Mouse (Mus musculus) heart, postnatal 0 days (tissue): Measurements from ENCODE around the gene Mpig6b. TPM values are rescaled to one million over a fixed set of nuclear protein-coding genes. Genes with fewer than 3 reads are reported as not detected.

ENCODE experiments used
- ATAC-seq: fragments of 200-750 bp; cut with Nextera tagmentation; 2 replicates; pipeline ENCODE4 v1.8.0; 2017; ENCODE audit warnings: low read depth, moderate number of reproducible peaks, moderate library complexity; ENCODE audit not compliant: insufficient read depth
- DNase-seq: peaks from one replicate; pipeline ENCODE4 v3.0.0-alpha.2; 2016; ENCODE audit warnings: low spot score
- H3K27ac ChIP-seq: fragments of 300-500 bp; sonication (generic); 2 replicates; pipeline ENCODE4 v1.5.1; 2014; ENCODE audit warnings: low read depth, mild to moderate bottlenecking
- H3K27me3 ChIP-seq: fragments of 300-500 bp; sonication (generic); 2 replicates; pipeline ENCODE4 v1.6.1; 2014; ENCODE audit warnings: low read length, mixed read lengths; ENCODE audit not compliant: control insufficient read depth, insufficient read depth
- H3K36me3 ChIP-seq: fragments of 300-500 bp; sonication (generic); replicated peaks from 2 replicates; pipeline ENCODE4 v1.6.1; 2014; ENCODE audit warnings: low read length, mixed read lengths; ENCODE audit not compliant: control insufficient read depth, insufficient read depth
- H3K4me1 ChIP-seq: fragments of 300-500 bp; sonication (generic); 2 replicates; pipeline ENCODE4 v1.6.1; 2014; ENCODE audit warnings: antibody characterized with exemption; ENCODE audit not compliant: control insufficient read depth, insufficient read depth
- H3K4me2 ChIP-seq: fragments of 300-500 bp; sonication (generic); 2 replicates; pipeline ENCODE4 v1.6.1; 2014; ENCODE audit warnings: low read depth, mild to moderate bottlenecking, low read length, moderate library complexity
- H3K4me3 ChIP-seq: fragments of 300-500 bp; sonication (generic); 2 replicates; pipeline ENCODE4 v1.5.1; 2014; ENCODE audit warnings: low read depth, low read length
- H3K9ac ChIP-seq: fragments of 300-500 bp; sonication (generic); replicated peaks from 2 replicates; pipeline ENCODE4 v1.6.1; 2014; ENCODE audit warnings: low read depth, low read length, mixed read lengths
- H3K9me3 ChIP-seq: fragments of 300-500 bp; sonication (generic); replicated peaks from 2 replicates; pipeline ENCODE4 v1.6.1; 2016; ENCODE audit warnings: low read length; ENCODE audit not compliant: control insufficient read depth
- CTCF ChIP-seq: IDR thresholded peaks from 2 replicates; pipeline ENCODE4 v1.5.1; 2016; ENCODE audit warnings: antibody characterized with exemption, control low read depth, low read depth
- EP300 ChIP-seq: IDR thresholded peaks from 2 replicates; pipeline ENCODE4 v1.6.1; 2016; ENCODE audit warnings: antibody characterized with exemption, low read depth
- WGBS: fragments of 180-500 bp; shearing (Covaris S2); extraction: QIAGEN DNeasy Blood & Tissue Kit; methylation state at CpG from one replicate; pipeline ENCODE4 v1.1.7; 2014; 5-methylcytosine and 5-hydroxymethylcytosine counted together
- polyA plus RNA-seq: library from polyadenylated mRNA; unstranded; fragments of >200 nt; fragmentation: Nextera tagmentation; extraction: Ambion mirVana; gene quantifications from 2 replicates; pipeline ENCODE4 v1.2.1, GENCODE M21; 2015
- total RNA-seq: library from RNA; depleted of rRNA; stranded (reverse); fragments of >200 nt; gene quantifications from 2 replicates; pipeline ENCODE4 v1.2.3, GENCODE M21; 2014; ENCODE audit warnings: low replicate concordance

Mpig6b gene
- total and polyA plus RNA-seq, 2 experiments from 2014 or later = 0.15 TPM; not detected in 1

DNA sequence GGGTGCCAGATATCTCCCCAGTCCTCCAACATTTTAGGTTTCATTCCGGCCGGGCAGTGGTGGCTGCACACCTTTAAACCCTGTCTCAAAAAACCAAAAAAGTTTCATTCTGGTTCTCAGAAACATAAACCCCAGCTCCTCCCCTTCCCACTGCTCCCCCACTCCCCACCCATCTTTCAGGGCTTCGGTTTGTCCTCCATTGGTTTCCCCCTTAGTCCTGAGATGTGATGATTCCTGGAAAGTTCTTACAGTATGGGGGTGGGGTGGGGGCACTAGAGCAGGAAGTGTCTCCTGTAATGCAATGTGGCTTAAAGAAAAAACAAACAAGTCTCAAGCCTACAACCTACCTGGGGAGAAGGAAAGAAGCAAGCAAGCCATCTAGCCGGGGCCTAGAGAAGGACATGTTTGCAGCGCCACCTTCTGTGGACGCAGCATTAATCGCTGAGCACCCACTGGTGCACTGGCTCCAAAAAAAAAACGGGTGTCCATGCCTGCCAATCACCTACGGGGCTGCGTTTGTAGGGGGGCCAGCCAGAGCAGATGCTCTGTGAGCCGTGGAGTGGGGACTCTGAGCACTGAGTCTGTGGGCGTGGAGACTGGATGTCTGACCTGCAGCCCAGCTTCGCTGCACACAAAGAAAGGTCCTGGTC lies 39.9 kb upstream of the Mpig6b start:
- DNase-seq = peak; percentile 26
- H3K36me3 ChIP-seq = peaks cover 35% of the 10 kb centered on the region
- WGBS = 30% methylated on average over 13 of the region's 13 CpGs
- no peak overlapping the region for H3K4me3 ChIP-seq
- H3K4me2 ChIP-seq = no peak overlapping the region
- H3K4me1 ChIP-seq = no peaks in the 10 kb centered on the region
- H3K9me3 ChIP-seq = no peaks in the 10 kb centered on the region
- ATAC-seq = no peak
- H3K27ac ChIP-seq = no peak overlapping the region
- TF ChIP-seq EP300 (no peak), CTCF (peak; percentile 59)
- no peaks in the 10 kb centered on the region for H3K27me3 ChIP-seq
- H3K9ac ChIP-seq = 0 out of 2 replicates have a peak overlapping the region, but pooled peaks have one; percentile 1

DNA sequence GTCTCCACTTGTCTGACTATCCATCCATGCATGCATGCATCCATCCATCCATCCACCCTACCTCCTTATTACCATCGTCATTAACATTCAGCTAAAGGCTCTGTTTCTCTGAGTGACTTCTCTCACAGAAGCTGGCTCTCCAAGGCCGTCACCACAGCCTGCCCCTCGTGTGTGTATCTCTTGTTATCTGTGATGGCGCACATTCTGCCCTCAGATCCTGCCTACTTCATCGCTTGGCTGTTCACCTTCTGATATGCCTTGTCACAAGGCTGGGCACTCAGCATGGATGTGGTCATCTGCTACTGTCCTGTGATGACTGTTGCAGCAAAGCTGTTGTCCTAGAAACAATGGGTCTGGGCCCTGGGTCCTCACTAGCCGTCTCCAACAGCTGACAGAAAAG lies 38.8 kb upstream of the Mpig6b start:
- WGBS = 58% methylated on average over 6 of the region's 6 CpGs
- ATAC-seq = no peak

DNA sequence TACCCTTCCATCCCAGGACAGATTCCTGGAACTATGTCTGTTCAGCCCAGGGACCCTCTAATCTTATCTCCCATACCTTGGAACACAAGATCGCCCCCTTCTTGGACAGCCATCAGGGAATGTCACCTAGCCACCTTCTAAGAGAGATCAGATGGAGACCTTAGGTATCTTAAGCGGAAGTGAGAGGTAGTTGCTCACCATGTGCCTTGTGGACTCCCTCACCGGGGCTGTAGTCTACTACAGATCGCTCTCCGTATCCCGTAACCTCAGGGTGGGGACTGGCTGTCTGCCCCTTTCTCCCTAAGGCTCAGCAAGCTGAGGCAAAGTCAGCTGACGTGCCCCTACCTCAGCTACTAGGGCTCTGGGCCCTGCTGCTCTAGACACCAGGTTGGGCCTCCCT lies 38.1 kb upstream of the Mpig6b start:
- Histone ChIP-seq H3K9ac (no peak overlapping the region), H3K4me3 (no peak overlapping the region), H3K4me1 (no peaks in the 10 kb centered on the region), H3K9me3 (no peaks in the 10 kb centered on the region), H3K4me2 (no peak overlapping the region), H3K36me3 (peaks cover 53% of the 10 kb centered on the region), H3K27ac (no peak overlapping the region), H3K27me3 (no peaks in the 10 kb centered on the region)
- DNase-seq = no peak
- TF ChIP-seq CTCF = no peak
- no peak for TF ChIP-seq EP300
- no peak for ATAC-seq
- WGBS = 83% methylated on average over 7 of the region's 7 CpGs

More for the DNA sequence above, 38.8 kb upstream of the Mpig6b start:
- Histone ChIP-seq H3K4me1 (no peaks in the 10 kb centered on the region), H3K4me2 (no peak overlapping the region), H3K9ac (no peak overlapping the region), H3K9me3 (no peaks in the 10 kb centered on the region), H3K36me3 (peaks cover 46% of the 10 kb centered on the region), H3K4me3 (no peak overlapping the region), H3K27ac (no peak overlapping the region), H3K27me3 (no peaks in the 10 kb centered on the region)
- DNase-seq = no peak
- TF ChIP-seq CTCF (no peak), EP300 (no peak)

DNA sequence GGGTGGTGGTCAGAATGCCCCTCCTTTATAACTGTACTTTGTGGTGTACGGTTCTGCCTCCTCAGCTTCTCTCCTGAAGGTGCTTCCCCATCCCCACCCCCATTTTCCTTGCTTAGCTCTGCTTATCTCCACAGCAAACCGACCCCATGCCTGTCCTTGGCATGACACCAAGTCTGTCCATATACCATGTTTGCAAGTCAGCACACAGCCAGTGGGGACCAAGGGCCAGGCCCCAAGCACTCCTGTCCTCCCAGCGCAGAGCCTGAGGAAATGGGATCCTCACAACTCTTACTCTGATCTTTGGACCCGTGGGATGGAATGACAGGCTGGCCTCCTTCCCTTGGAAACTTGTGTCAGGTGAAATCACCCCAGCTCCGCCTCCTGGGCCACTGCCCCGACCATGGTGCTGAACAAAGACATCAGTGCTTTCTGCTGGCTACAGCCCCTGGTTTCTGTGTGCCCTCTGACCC lies 37.3 kb upstream of the Mpig6b start:
- TF ChIP-seq CTCF (no peak), EP300 (no peak)
- no peaks in the 10 kb centered on the region for H3K27me3 ChIP-seq
- H3K9me3 ChIP-seq = no peaks in the 10 kb centered on the region
- H3K4me3 ChIP-seq = no peak overlapping the region
- no peak for DNase-seq
- peaks cover 61% of the 10 kb centered on the region for H3K36me3 ChIP-seq
- no peak overlapping the region for H3K4me2 ChIP-seq
- H3K9ac ChIP-seq = no peak overlapping the region
- 42% methylated on average over 6 of the region's 6 CpGs for WGBS
- no peak; the same call in 1 of the 2 replicates for ATAC-seq
- H3K27ac ChIP-seq = no peak overlapping the region
- no peaks in the 10 kb centered on the region for H3K4me1 ChIP-seq

DNA sequence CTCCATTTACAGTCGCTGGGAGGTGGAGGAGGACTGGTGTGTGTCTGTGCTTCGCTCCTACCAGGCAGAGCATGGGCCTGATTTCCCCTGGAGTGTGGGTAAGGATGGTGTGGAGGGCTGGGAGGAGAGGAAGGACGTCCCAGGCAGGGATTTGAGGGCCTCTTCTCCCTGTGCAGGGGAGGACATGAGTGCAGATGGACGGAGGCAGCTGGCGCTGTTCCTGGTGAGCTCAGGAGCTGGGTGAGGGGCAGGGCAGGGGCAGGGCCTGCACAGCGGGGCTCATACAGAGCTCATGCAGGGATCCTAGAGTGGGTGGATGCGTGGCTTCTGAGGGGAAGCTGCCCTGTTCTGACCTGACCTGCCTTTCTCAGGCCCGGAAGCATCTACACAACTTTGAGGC lies 36.3 kb upstream of the Mpig6b start:
- H3K4me2 ChIP-seq = no peak overlapping the region
- no peak for TF ChIP-seq CTCF
- no peak for TF ChIP-seq EP300
- no peaks in the 10 kb centered on the region for H3K9me3 ChIP-seq
- no peak overlapping the region for H3K4me3 ChIP-seq
- 63% methylated on average over 8 of the region's 8 CpGs for WGBS
- DNase-seq (no peak), ATAC-seq (no peak)
- H3K27me3 ChIP-seq = no peaks in the 10 kb centered on the region
- H3K27ac ChIP-seq = no peak overlapping the region
- no peak overlapping the region for H3K9ac ChIP-seq
- H3K4me1 ChIP-seq = no peaks in the 10 kb centered on the region
- H3K36me3 ChIP-seq = peaks cover 71% of the 10 kb centered on the region

DNA sequence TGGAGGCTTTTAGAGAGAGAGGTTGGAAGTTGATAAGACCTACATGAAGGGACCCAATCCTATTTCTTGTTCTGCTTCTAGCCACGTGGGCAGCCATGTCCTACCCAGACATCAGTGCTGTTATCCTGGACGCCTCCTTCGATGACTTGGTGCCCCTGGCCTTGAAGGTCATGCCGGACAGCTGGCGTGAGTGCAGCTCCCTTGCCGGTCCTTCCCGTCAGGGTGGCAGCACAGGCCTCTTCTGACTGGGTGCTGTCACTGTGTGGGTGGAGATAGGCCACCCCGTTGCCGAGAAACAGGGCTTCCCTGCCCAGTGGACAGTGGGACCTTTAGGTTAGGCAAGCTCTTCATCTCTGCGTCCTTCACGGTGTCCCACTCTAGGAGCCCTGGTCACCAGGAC lies 35.2 kb upstream of the Mpig6b start:
- no peak for ATAC-seq
- no peak overlapping the region for H3K27ac ChIP-seq
- H3K4me3 ChIP-seq = no peak overlapping the region
- WGBS = 81% methylated on average over 11 of the region's 11 CpGs
- no peak for TF ChIP-seq CTCF
- TF ChIP-seq EP300 = no peak
- no peaks in the 10 kb centered on the region for H3K4me1 ChIP-seq
- H3K4me2 ChIP-seq = no peak overlapping the region
- H3K9me3 ChIP-seq = no peaks in the 10 kb centered on the region
- no peak for DNase-seq
- H3K36me3 ChIP-seq = peaks cover 82% of the 10 kb centered on the region
- H3K9ac ChIP-seq = no peak overlapping the region
- no peaks in the 10 kb centered on the region for H3K27me3 ChIP-seq
